Mouse (Mus musculus) layer of hippocampus, adult 8-10 months (tissue): ENCODE measurements at regions not wholly inside any gene's neighbourhood (a gene's known extent, or its start where the extent isn't known, plus 50 kb on each side); places are given as distances from the start of the nearest gene placed in this dataset.

Experiments
- DNase-seq, 2 experiments: peaks; one replicate each; pipeline ENCODE4 v3.0.0; 2022; ENCODE audit warnings: low spot score in 2 of 2

- DNase-seq, result no peak
Observed at GRCm38 (mm10) chr2:159622141-159622669, 711.8 kb downstream of the Gm826 start.

- DNase-seq, result no peak
Observed at GRCm38 (mm10) chr2:159625306-159625705, 708.7 kb downstream of the Gm826 start.

- peak in 1 of 2 experiments; percentile 5 for DNase-seq
Observed at GRCm38 (mm10) chr2:159645861-159646260, 688.1 kb downstream of the Gm826 start.

GRCm38 (mm10) chr2:159646595-159646994 is 687.4 kb downstream of the Gm826 start:
- no peak for DNase-seq

GRCm38 (mm10) chr2:159652243-159652642 is 681.7 kb downstream of the Gm826 start:
- DNase-seq, result no peak

- DNase-seq, result no peak
Observed at GRCm38 (mm10) chr2:159676845-159677244, 657.1 kb downstream of the Gm826 start.

- DNase-seq, result no peak
Observed at GRCm38 (mm10) chr2:159680641-159681040, 653.3 kb downstream of the Gm826 start.

- no peak for DNase-seq
Observed at GRCm38 (mm10) chr2:159703100-159703499, 630.9 kb downstream of the Gm826 start.

- no peak for DNase-seq
Observed at GRCm38 (mm10) chr2:159708141-159708540, 625.8 kb downstream of the Gm826 start.

GRCm38 (mm10) chr2:159714633-159715032 is 619.3 kb downstream of the Gm826 start:
- DNase-seq, result no peak

GRCm38 (mm10) chr2:159718738-159719137 is 615.2 kb downstream of the Gm826 start:
- DNase-seq, result no peak

- no peak for DNase-seq
Observed at GRCm38 (mm10) chr2:159725158-159726076, 608.5 kb downstream of the Gm826 start.

- no peak for DNase-seq
Observed at GRCm38 (mm10) chr2:159729301-159729700, 604.7 kb downstream of the Gm826 start.

GRCm38 (mm10) chr2:159730221-159730620 is 603.7 kb downstream of the Gm826 start:
- DNase-seq, result no peak

GRCm38 (mm10) chr2:159731305-159731704 is 602.7 kb downstream of the Gm826 start:
- no peak for DNase-seq

GRCm38 (mm10) chr2:159732413-159732812 is 601.5 kb downstream of the Gm826 start:
- DNase-seq, result no peak

GRCm38 (mm10) chr2:159734576-159734975 is 599.4 kb downstream of the Gm826 start:
- DNase-seq, result no peak

- DNase-seq, result peak; percentile 28 to 39
Observed at GRCm38 (mm10) chr2:159755541-159756011, 578.4 kb downstream of the Gm826 start.

- no peak for DNase-seq
Observed at GRCm38 (mm10) chr2:159760806-159761205, 573.2 kb downstream of the Gm826 start.

GRCm38 (mm10) chr2:159763115-159763514 is 570.8 kb downstream of the Gm826 start:
- DNase-seq, result no peak
